Mouse (Mus musculus) ovary, postnatal 14 days (tissue): Measurements from ENCODE around the gene Rptor.
"Not testable (repeated sequence)": the region's sequence is repeated elsewhere in the genome, so short reads cannot be mapped to it uniquely, and the experiment has no call there.

ENCODE experiments used
- DNase-seq: peaks from one replicate; pipeline ENCODE4 v3.0.0; 2022; ENCODE audit warnings: low spot score

The Rptor gene

GRCm38 (mm10) chr11:119650456-119650855 is 47.8 kb downstream of the Rptor start:
- DNase-seq = no peak

DNA sequence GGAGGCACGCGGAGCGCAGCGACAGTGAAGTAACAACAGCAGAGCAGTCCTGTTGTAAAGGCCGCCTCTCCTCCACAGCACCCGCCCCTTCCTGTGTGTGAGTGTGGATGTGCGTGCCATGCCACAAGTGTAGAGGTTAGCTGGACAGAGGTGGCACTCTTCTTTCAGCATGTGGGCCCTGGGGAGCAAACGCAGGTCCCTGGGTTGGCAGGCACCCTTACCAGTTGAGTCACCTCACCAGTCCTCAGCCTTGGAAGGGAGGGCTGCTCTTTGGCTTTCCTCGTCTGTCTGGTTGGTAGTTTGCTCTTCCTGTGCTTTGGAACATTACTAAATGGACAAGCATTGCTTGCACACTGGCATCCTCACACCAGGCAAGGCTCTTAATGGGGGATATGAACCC is 50.6 kb downstream of the Rptor start:
- DNase-seq = no peak

GRCm38 (mm10) chr11:119657534-119657933 is 54.8 kb downstream of the Rptor start:
- no peak for DNase-seq

- DNase-seq = no peak
Measured at GRCm38 (mm10) chr11:119659296-119659695, 56.6 kb downstream of the Rptor start.

- DNase-seq = not testable (repeated sequence)
Measured at GRCm38 (mm10) chr11:119661479-119661878, 58.8 kb downstream of the Rptor start.

DNA sequence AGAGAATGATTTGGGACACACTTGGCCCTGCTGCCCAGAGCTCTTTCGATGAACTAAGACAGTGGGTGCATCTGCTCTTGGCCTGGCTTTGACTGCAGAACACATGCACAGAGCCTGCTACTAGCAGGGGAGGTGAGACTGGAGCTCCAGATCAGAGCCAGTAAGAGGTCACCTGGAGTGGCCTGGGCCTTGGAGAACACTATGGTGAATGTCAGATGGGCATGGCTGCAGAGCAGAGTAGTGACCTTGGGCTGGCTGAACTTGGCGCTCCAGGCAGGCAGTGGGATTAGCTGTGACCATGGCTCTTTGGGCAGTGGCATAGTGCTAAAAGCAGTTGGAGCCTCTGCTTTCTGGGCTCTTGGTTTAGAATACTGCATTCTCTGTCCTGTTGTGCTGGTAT is 61.2 kb downstream of the Rptor start:
- DNase-seq = no peak

- no peak for DNase-seq
Measured at GRCm38 (mm10) chr11:119664678-119665307, 62.1 kb downstream of the Rptor start.

DNA sequence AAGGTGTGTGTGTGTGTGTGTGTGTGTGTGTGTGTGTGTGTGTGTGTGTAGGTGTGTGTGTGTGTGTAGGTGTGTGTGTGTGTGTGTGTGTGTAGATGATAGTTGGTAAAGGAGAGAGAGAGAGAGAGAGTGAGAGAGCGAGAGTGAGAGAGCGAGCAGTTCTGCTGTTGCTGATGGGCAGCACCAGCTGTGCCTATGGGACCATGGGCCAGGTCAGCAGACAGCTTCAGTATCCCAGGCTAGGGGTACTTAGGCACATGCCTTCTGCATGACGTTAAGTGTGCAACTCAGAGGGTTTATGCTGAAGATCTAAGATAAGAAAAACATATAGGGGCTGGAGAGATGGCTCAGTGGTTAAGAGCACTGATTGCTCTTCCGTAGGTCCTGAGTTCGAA is 62.6 kb downstream of the Rptor start:
- no peak for DNase-seq

GRCm38 (mm10) chr11:119666567-119667108 is 63.9 kb downstream of the Rptor start:
- no peak for DNase-seq

DNA sequence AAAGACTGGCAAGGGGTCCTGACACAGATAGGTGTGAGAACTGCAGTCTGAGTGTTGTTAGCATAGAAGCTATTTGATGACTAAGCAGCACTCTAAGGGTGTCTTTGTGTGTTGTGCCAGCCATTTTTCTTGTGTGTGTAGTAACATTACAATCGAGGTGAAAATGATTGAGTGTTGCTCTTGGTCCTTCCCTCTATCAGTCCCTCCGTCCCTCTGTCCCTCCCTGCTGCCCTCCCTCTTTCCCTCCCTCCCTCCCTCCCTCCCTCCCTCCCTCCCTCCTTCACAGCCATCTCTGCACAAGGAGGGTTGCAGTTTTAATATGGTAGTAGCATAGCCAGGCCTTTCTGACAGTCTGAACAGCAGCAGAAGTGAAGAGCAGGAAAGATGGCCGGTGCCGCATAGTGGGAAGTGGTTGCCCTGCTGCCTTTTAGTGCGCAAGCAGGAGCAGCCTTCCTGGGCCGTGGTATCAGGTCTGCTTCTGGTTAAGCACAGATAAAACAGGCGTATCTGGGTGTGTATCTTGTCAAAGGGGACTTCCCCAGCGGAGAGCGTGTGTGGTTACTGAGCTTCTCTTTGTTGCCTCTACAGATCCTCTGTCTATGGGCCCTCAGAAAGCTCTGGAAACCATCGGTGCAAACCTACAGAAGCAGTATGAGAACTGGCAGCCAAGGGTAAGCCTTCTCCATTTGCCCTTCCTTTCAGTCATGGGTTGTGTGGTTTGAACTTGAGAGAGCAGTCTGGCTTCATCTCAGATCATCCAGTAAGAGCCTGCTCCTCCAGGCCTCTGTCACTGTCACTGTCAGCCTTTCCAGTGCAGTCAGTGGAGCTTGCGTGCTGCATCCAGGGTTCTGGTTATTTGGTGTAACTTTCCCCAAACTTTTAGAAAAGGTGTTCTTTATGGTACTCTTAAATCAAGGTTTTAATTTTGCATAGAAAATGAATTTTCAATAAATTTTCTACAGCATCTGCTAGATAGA is 68.3 kb downstream of the Rptor start:
- no peak for DNase-seq

GRCm38 (mm10) chr11:119672041-119672440 is 69.3 kb downstream of the Rptor start:
- DNase-seq = no peak

- DNase-seq = no peak
Measured at GRCm38 (mm10) chr11:119672775-119673174, 70.1 kb downstream of the Rptor start.

GRCm38 (mm10) chr11:119674835-119675234 is 72.1 kb downstream of the Rptor start:
- DNase-seq = no peak

DNA sequence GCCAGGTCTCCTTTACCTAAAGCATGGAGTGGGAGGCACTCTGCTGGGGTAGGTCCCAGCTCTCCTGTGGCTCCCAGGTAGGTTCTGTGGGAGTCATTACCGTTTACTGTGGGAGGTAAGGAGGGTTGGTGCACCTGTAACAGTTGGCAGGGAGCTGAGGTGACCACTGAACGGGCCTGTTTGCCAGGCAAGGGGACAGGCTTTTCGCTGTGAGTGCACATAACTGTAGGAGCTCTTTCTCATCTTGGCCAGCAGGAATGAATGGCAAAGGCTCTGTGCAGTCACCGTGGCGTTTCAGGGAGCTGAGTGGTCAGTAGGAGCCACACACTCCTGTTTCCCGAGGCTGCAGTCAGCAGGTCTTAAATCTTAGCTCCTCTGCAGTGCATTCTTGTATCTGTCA is 72.8 kb downstream of the Rptor start:
- DNase-seq = no peak

- no peak for DNase-seq
Measured at GRCm38 (mm10) chr11:119676751-119677411, 74.2 kb downstream of the Rptor start.

DNA sequence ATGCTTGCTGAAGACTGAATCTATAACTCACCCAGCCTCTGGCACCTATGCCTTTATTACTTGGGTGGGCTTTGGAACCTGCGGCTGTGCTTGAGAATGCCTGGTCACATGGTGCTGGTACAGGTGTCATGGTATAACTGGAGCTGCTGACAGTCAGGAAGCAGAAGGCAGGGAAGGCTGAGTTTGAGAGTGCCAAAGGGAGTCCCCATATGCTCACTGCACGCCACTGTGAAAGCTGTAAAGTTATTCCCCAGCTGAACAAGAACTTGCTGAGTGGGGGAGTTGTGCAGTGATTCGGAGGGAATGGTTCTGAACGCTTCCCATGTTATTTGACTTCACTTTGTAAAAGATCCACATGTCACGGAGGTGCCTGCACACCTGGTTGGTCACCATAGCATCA is 75.7 kb downstream of the Rptor start:
- DNase-seq = no peak

DNA sequence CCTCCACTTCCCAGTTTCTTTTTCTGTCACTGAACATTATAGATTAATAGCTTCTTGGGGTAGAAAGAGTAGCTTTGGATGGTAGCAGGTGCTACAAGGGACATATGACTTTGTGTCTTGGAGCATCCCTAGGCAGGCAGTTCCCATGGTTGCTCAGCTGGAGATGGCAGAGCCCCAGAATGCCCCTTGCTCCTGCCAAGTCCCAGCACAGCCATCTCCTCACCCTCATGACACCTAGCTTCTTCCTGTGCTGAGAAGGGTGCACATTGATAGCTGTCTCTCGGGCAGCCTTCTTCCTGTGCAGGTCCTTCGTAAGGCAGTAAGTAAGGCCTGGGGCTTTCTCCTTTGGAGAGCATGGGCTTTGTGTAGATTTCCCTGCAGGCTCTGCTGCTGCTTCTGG is 78.0 kb downstream of the Rptor start:
- DNase-seq = no peak

GRCm38 (mm10) chr11:119682285-119682684 is 79.6 kb downstream of the Rptor start:
- DNase-seq = no peak

DNA sequence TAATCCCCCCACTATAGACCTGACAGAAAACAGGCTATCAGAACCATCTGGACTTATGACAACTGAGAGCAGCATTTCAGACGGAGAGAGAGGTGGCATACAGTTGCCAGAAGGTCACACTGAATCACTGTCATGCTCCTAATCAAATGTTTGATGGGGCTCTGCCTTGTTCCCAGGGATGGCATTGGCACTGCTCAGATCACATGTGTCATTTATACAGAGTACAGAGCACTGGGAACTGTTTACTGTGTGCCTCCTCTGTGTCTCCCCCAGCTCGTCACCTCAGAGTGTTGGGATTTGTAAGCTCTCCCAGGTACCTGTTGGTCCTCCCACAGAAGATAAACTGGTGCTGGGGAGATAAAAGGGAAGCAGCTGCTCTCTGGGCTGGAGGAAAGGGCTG is 81.1 kb downstream of the Rptor start:
- no peak for DNase-seq

DNA sequence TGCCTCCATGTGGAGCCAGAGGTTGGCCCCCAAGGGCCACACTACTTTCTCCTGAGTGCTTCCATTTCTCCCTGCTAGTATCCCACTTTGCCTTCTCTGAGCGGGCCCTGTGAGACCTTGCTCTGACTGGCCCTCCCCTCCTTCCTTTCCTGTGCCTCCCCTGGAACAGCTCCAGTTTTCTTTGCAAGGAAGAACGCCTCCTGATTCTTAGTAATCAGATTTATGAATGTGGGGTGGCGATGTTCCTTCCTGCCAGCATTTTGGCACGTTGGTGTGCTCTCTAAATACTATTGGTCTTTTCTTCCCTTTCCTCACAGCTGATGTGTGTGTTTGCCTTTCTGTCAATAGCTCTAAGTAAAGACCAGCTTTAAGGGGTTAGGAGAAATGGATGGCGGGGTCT is 82.8 kb downstream of the Rptor start:
- DNase-seq = peak; percentile 40

DNA sequence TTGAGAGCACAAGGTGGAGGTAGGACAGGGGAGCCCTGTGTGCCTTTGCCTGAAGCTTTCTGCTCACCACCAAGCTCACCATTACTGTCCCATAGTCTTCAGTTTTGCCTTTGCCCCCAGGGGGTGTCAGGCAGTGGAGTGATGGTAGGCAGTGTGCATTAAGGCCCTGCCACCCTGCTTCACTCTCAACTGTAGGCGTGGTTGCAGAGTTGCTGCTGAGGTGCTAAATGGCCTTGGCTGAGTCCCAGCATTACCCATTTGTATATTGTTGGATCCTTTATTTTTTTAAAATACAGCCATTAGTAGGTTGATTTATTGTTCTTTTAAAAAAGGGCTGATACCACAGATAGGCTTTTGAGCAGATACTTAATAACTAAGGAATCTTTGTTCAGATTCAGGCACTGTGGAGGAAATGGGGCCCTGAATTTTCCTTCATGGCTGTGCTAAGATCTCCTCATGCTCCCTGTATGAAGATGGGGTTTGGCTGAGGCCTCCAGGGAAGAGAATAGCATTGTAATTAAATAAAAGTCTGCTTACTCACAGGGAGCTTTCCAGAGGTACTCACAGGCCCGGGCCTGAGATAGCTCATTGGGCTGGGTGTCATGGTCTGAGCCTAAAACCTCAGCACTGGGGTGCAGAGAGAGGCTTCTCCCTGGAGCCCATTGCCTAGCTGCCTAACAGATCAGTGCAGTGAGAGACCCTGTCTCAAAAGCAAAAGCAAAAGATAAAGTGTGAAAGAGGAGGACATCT is 83.4 kb downstream of the Rptor start:
- no peak for DNase-seq

GRCm38 (mm10) chr11:119687316-119687715 is 84.6 kb downstream of the Rptor start:
- no peak for DNase-seq
